Mouse (Mus musculus) ZHBTc4 (cell line): ENCODE results near the gene Tk1.

Experiments
- DNase-seq: peaks from one replicate; pipeline ENCODE4 v3.0.0-alpha.2; 2011; ENCODE audit warnings: low read depth, low spot score

The Tk1 gene

DNA sequence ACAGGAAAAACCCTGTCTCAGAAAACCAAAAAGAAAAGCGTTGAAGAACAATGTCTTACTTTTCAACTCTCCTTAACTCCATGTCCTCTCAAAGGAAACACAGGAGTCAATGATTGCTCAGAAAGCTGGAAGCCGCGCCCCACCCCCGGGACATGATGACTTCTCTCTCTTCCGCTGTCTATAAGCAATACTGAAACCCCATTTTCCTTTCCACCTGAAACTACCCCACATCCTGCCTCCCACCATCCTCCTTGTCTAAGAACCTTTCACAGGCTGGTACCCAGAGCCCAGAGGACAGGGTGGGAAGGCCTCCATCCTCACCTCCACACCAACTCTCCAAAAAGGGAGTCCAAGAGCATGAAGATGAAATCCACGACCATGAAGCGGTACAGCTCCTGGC lies 53.5 kb downstream of the Tk1 start:
- DNase-seq: no peak

DNA sequence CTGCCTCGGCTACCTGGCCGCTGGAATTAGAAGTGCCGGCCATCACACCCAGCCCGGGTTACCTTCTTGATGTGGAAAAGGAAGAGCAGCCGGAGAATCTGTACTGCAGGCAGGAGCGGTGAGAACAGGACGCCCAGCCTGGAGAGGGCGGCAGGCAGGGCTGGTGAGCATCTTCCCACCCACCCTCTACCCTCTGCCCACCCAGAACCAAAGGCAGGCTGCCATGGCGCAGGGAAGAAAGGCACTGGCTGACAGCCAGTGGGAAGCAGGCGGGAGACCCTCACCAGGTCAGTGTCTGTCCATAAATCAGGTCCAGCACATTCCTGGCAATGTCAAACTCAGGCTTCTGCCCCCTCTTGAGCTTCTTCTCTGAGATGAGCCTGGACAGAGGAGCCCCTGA lies 55.5 kb downstream of the Tk1 start:
- no peak for DNase-seq

DNA sequence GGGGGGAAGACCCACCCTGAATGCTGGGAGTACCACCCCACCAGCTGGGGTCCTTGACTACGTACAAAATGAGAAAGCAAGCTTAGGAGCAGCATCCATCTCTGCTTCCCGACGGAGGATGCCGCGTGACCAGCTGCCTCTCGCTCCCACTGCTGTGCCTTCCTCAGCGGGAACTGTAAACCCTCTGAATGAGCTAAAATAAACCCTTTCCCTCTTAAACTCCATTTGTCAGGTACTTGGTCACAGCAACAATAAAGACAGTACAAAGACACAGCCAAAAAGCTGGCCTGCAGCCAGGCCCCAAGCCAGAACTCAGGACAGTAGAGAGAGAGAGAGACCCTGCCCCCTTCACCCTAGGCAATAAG lies 56.2 kb downstream of the Tk1 start:
- DNase-seq: no peak

DNA sequence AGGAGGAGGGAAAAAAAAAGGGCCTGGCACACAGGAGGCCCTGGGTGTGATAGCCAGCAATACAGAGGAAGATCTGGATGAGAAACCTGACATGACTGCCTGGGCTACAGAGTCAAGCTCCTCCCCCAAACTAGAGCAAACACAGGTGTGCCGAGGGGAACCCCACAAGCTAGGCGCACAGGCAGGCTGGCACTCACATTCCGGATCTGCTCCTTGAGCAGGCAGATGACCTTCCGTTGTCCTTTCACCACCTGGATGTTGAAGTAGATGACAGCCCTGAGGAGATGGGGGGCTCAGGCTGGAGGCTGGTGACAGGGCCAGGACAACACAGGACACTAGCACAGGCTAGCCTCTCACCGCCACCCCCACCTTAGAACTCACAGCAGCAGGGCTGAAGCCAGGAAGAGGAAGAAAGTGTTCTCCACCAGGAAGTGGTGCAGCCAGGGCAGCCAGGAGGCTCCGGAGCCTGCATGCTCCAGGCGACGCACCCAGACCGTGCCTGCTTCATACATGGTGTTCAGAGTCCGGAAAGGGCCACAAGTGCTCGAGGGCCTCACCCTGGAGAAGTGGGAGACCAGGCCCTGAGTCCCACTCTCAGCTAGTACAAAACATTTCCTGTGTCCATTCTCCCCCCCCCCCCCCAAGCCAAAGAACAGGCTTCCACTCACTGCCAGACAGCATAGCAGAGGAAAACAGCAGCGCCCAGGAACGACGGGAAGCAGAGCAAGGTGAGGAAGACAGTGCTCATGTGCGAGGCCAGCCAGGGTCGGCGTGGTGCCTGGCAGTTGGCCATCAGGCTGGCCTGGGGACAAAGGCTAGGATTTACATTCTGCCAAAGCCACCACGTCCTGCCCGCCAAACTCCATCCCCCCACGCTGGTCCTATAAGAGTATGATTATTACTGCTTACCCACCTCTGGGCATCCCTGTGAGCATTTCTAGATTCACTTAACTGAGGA lies 56.9 kb downstream of the Tk1 start:
- no peak for DNase-seq

DNA sequence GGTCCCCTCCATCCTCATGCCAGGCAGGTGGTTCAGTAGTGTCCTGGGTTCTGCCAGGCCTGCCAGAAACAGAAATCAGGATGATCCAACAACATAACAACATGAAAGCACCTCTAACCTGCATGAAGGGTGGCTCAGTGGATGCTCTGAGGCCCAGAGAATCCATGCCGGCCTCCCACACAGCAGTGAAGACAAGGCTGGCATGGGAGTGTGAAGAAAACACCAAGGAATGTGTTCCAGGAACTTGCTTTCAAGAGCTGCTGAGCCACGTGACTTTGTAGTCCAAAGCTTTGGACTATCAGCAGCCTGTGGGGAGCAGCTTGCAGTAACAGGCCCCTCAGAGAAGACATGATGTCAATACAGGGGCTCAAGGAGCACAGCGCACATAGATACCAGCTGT lies 59.6 kb downstream of the Tk1 start:
- DNase-seq: no peak
